Mouse (Mus musculus) heart, adult 2 months (tissue): ENCODE results near the gene Stac2. TPM values are rescaled to one million over a fixed set of nuclear protein-coding genes. Genes with fewer than 3 reads are reported as not detected.
A peak's percentile ranks its signal among the peaks of the same experiment; 100 is the strongest.

Experiments used
- DNase-seq, 2 experiments: peaks; one replicate each; pipeline ENCODE4 v3.0.0; 2021
- H3K27ac ChIP-seq: fragments of 200-600 bp; 2 replicates; pipeline ENCODE4 v1.8.1; 2022
- H3K27me3 ChIP-seq: fragments of 200-500 bp; 2 replicates; pipeline ENCODE4 v1.6.1; 2012; ENCODE audit warnings: mild to moderate bottlenecking, low read length, inconsistent platforms, mixed read lengths; ENCODE audit not compliant: control insufficient read depth, insufficient read depth
- H3K36me3 ChIP-seq: fragments of 200-500 bp; 2 replicates; pipeline ENCODE4 v1.6.1; 2012; ENCODE audit warnings: low read length, inconsistent platforms; ENCODE audit not compliant: control insufficient read depth, insufficient read depth
- H3K4me1 ChIP-seq: fragments of 200-500 bp; 2 replicates; pipeline ENCODE4 v1.6.1; 2011; ENCODE audit warnings: low read length; ENCODE audit not compliant: control insufficient read depth, insufficient read depth
- H3K4me3 ChIP-seq: fragments of 200-600 bp; 2 replicates; pipeline ENCODE4 v1.8.1; 2022
- H3K79me2 ChIP-seq: fragments of 200-500 bp; replicated peaks from 2 replicates; pipeline ENCODE4 v1.6.1; 2012; ENCODE audit warnings: mild to moderate bottlenecking, inconsistent platforms, low read length, moderate library complexity, mixed read lengths; ENCODE audit not compliant: control insufficient read depth, insufficient read depth
- H3K9ac ChIP-seq: fragments of 200-500 bp; 2 replicates; pipeline ENCODE4 v1.6.1; 2012; ENCODE audit warnings: low read depth, mild to moderate bottlenecking, control low read depth, inconsistent platforms, low read length, mixed read lengths
- CTCF ChIP-seq: fragments of 200-600 bp; IDR thresholded peaks from 2 replicates; pipeline ENCODE4 v1.8.1; 2022; ENCODE audit warnings: antibody characterized with exemption, mild to moderate bottlenecking, moderate library complexity
- EP300 ChIP-seq: fragments of 200-500 bp; IDR thresholded peaks from 2 replicates; pipeline ENCODE4 v1.6.1; 2011; ENCODE audit warnings: low read depth, low read length, control low read depth; ENCODE audit not compliant: insufficient read depth
- POLR2A ChIP-seq: fragments of 200-500 bp; IDR thresholded peaks from 2 replicates; pipeline ENCODE4 v1.6.1; 2011; ENCODE audit warnings: mild to moderate bottlenecking, low read depth, low read length, control low read depth; ENCODE audit not compliant: insufficient read depth
- WGBS: fragments of 180-500 bp; shearing (Covaris S2); methylation state at CpG from one replicate; pipeline ENCODE4 v1.1.7; 2018; 5-methylcytosine and 5-hydroxymethylcytosine counted together
- intact Hi-C: fragments of 180-260 bp; cut with DNase I; formaldehyde crosslinking; loops from one replicate; pipeline ENCODE4 v1.15.1; 2025
- polyA plus RNA-seq: library from polyadenylated mRNA; depleted of rRNA; stranded (reverse); fragments of >200 nt; gene quantifications from 2 replicates; pipeline ENCODE4 v1.2.3, GENCODE M21; 2012
- total RNA-seq, 2 experiments: library from RNA; stranded (reverse); gene quantifications; 2 replicates each; pipeline ENCODE4 v1.2.3; 2021

Gene Stac2
- total and polyA plus RNA-seq, 3 experiments = 0.10 to 0.35 (median 0.20) TPM

- DNase-seq = no peak
- intact Hi-C loops = no loop called here
- H3K79me2 ChIP-seq = peaks cover 3% of the 10 kb centered on the region
- H3K9ac ChIP-seq = no peak overlapping the region
- peaks cover 4% of the 10 kb centered on the region; the same call in 1 of the 2 replicates for H3K36me3 ChIP-seq
- no peak overlapping the region for H3K4me3 ChIP-seq
- no peak for TF ChIP-seq EP300
- TF ChIP-seq POLR2A = no peak
- no peak for TF ChIP-seq CTCF
- H3K27me3 ChIP-seq = no peaks in the 10 kb centered on the region
- H3K4me1 ChIP-seq = peaks cover 2% of the 10 kb centered on the region; the same call in 1 of the 2 replicates
- no peak overlapping the region for H3K27ac ChIP-seq
- WGBS = 91% methylated on average over 3 of the region's 3 CpGs
Measured at GRCm38 (mm10) chr11:98024516-98024915, 28.7 kb downstream of the Stac2 start.

DNA sequence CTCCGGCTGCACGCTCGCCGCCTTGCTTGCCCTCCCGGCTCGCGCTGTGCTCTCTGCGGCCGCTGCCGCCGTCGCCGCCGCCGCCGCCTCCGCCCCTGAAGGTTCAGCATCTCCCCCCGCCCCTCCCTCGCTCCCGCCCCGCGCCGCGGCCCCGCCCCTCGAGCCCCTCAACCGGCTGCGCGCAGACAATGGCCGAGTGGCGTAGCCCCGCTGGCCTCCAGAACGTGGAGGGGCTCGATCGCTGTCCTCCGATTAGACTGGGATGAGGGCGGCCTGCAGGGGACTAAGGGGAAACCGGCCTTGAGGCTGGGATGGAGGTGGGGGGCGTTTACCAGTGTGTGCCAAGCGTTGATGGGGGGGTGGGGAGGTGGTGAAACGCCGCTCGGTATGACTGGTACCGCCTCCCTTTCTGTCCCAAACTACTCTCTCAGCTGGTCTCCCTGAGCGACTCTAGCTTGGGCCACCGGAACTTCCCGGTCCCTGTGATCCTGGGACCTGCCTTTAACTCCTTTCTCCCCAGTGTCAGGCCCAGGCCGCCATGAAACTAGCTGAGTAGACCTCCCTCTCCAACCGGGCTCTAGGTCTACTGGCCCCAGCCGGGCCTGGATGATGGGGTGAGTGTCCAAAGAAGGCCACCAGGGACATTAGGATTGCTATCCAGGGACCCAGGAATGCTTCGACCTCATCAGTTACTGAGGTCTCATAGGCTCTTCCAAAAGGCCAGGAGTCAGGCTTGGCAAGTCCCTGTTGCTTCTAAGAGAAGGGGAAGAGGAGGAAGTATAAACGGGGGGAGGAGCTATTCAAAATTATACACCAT is 30.5 kb downstream of the Stac2 start, which contains the start of gene Cacnb1:
Cacnb1 (minus strand) TSS at position 480 of the 817 bp plus-strand sequence.
- 2% methylated on average over 52 of the region's 52 CpGs for WGBS
- peaks cover 3% of the 10 kb centered on the region for H3K79me2 ChIP-seq
- peaks cover 3% of the 10 kb centered on the region; the same call in 1 of the 2 replicates for H3K36me3 ChIP-seq
- H3K27me3 ChIP-seq = no peaks in the 10 kb centered on the region
- H3K4me1 ChIP-seq = peaks cover 2% of the 10 kb centered on the region; the same call in 1 of the 2 replicates
- intact Hi-C loops = no loop called here
- peak; percentile 78 to 80 for DNase-seq
- peak within 1 kb of the TSS; percentile 95 for H3K4me3 ChIP-seq
- H3K9ac ChIP-seq = peak within 1 kb of the TSS; percentile 90
- TF ChIP-seq EP300 (no peak), POLR2A (peak; percentile 11), CTCF (0 out of 2 replicates have a peak, but pooled peaks have one; percentile 11)
- H3K27ac ChIP-seq = peak within 1 kb of the TSS; percentile 76

- Histone ChIP-seq H3K4me3 (peak overlapping the region; percentile 95), H3K36me3 (no peaks in the 10 kb centered on the region), H3K9ac (peak overlapping the region; percentile 90), H3K27ac (peak overlapping the region; percentile 76), H3K27me3 (no peaks in the 10 kb centered on the region), H3K79me2 (peaks cover 3% of the 10 kb centered on the region), H3K4me1 (peaks cover 2% of the 10 kb centered on the region; the same call in 1 of the 2 replicates)
- intact Hi-C loops = no loop called here
- no peak for TF ChIP-seq EP300
- TF ChIP-seq POLR2A = no peak
- no peak for TF ChIP-seq CTCF
- 1% methylated on average over 23 of the region's 23 CpGs for WGBS
- DNase-seq = no peak
Measured at GRCm38 (mm10) chr11:98022253-98022554, 31.1 kb downstream of the Stac2 start.

DNA sequence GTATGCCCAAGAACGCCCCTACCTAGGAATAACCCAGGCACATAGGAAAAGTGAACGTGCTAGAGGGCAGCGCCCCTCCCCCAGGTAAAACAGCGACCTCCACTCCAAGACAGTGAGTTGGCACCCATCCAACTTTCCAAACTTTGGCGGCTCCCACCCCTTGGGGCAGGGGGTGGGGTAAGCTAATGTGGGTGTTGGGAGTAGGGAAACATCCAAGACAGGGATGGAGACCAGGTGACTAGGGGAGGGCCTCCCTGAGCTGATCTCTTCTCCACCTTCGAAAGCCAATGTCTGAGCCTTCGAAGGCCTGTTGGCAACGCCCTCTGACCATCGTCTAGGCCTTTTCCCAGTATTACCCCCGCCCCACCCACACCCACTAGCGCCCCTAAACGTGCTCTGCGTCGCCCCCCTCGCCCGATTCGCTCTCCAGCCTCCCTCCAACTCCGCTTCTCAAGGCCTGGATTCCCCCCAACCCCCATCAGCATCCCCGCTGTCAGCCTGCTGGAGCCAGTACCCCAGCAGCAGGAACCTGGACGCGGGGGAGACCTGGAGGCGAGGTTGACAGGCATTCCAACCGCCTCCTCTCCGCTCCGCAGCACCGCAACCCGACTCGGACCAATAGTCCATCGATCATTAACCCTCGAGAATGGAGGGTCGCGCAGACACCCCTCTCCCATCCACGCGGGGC is 31.6 kb downstream of the Stac2 start:
- H3K27me3 ChIP-seq = no peaks in the 10 kb centered on the region
- peak in 1 of 2 experiments; percentile 41 for DNase-seq
- H3K4me1 ChIP-seq = peaks cover 2% of the 10 kb centered on the region; the same call in 1 of the 2 replicates
- intact Hi-C loops = no loop called here
- H3K9ac ChIP-seq = peak overlapping the region; percentile 90
- no peaks in the 10 kb centered on the region for H3K79me2 ChIP-seq
- WGBS = 5% methylated on average over 33 of the region's 34 CpGs
- TF ChIP-seq EP300 (no peak), CTCF (no peak), POLR2A (no peak)
- H3K36me3 ChIP-seq = no peaks in the 10 kb centered on the region
- peak overlapping the region; percentile 95 for H3K4me3 ChIP-seq
- H3K27ac ChIP-seq = peak overlapping the region; percentile 76

DNA sequence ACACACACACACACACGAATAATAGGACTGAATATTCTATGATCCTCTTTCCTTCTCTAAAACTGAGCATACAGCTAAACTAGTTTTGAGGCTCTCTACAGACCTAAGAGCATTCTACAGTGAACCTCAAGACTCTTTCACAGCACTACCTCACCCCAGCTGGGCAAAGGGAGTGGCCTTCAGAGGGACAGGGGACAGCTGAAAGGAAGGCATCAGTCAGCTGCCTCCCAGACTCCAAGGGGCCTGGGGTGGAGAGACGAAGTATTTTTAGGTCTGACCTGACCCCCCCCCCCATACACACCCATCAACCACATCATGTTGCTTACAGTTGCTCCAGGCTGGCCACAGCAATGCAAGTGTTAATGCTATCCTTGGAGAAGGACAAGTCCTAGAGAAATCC is 32.1 kb downstream of the Stac2 start:
- intact Hi-C loops = no loop called here
- Histone ChIP-seq H3K36me3 (no peaks in the 10 kb centered on the region), H3K9ac (no peak overlapping the region), H3K79me2 (no peaks in the 10 kb centered on the region), H3K27me3 (no peaks in the 10 kb centered on the region), H3K4me3 (no peak overlapping the region), H3K27ac (no peak overlapping the region), H3K4me1 (peaks cover 2% of the 10 kb centered on the region; the same call in 1 of the 2 replicates)
- TF ChIP-seq CTCF (no peak), EP300 (no peak), POLR2A (no peak)
- 61% methylated on average over 2 of the region's 2 CpGs for WGBS
- DNase-seq = no peak

DNA sequence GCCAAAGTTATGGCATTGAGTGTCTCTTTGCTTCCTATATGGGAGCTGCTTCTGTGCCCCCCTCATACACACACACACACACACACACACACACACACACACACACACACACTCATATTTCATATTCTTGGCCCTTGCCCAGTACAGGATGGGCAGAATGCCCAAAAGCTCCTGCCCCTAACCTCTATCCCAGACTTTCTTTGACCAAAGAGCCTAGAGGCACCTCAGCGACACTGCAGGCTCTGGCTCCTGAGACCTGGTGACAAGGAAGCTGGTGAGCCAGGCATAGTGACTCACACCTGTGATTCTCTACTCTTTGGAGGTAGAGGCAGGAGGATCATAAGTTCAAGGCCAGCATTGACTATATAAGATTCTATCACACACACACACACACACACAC is 32.6 kb downstream of the Stac2 start:
- intact Hi-C loops = no loop called here
- Histone ChIP-seq H3K9ac (no peak overlapping the region), H3K4me1 (peaks cover 2% of the 10 kb centered on the region; the same call in 1 of the 2 replicates), H3K79me2 (no peaks in the 10 kb centered on the region), H3K27ac (no peak overlapping the region), H3K4me3 (no peak overlapping the region), H3K36me3 (no peaks in the 10 kb centered on the region), H3K27me3 (no peaks in the 10 kb centered on the region)
- no peak for DNase-seq
- TF ChIP-seq EP300 (no peak), CTCF (no peak), POLR2A (no peak)
- 76% methylated on average over 1 of the region's 1 CpGs for WGBS
